14 mouse cellular contexts compared by ENCODE assay signal in the genomic region with DNA sequence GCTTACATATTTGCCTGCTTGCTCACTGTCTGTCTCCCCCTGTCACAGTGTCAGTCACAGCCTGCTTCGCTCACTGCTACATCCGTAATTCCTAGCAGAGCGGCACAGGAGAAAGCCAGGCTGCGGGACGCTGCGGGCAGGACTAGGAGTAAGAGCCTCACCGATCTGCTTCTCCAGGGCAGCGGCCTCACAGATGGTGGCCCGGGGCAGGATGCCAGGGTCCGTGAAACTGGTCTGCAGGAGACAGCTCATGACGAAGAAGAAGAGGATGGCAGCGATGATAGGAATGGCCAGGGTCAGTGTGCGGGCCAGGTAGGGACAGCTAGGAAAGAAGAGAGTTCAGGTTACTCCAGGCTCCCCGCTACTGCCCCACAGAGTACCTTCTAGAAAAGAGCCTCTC. TPM values are rescaled to one million over a fixed set of nuclear protein-coding genes. Genes with fewer than 3 reads are reported as not detected.
DNase-seq lines count a peak whose midpoint lies in the region; ATAC-seq and TF ChIP-seq lines count a peak whose summit lies in the region.
"Had no signal": no experiment of that assay in that cellular context is flagged by ENCODE, and none has a peak within 500 bp of the region (broad histone marks: within the 10 kb centered on the region; RNA-seq: fewer than 3 reads in every experiment).

No protein-coding gene starts in this region.

- peaks cover 8% of the 10 kb centered on the region for H3K36me3 ChIP-seq in kidney, embryonic 14.5 days (ENCODE audit: control insufficient read depth, insufficient read depth, low read length)
- H3K36me3 ChIP-seq in kidney, adult 2 months (ENCODE audit: control insufficient read depth, insufficient read depth, low read length), result no peaks in the 10 kb centered on the region
- H3K36me3 ChIP-seq in spleen, adult 2 months (ENCODE audit: control insufficient read depth, insufficient read depth, low read length), result peaks cover 16% of the 10 kb centered on the region; the same call in 1 of the 2 replicates

- peak; percentile 86 for DNase-seq in cerebellum, adult 11-12 months
- DNase-seq in cerebellum, postnatal 4 days (ENCODE audit: low spot score in 2 of 2), result no peak
- no peak for DNase-seq in kidney, adult 2 months
- no peak for DNase-seq in spleen, adult 2 months (ENCODE audit: low read depth in 1 of 2, low spot score in 2 of 2)
- no peak for DNase-seq in spleen, adult 12 weeks (ENCODE audit: low spot score)
- no peak for DNase-seq in c-Kit-positive CD71-positive TER-119-positive erythroid progenitor cells, embryonic 14.5 days (ENCODE audit: low spot score)
- no peak for DNase-seq in urinary bladder, adult 2 months (ENCODE audit: low spot score)
- DNase-seq: spleen, adult 18-20 months had no signal

- H3K4me2 ChIP-seq in kidney, embryonic 14.5 days (replicated peaks; ENCODE audit: low read depth, low read length), result no peak overlapping the region
- H3K4me2 ChIP-seq: embryonic facial prominence, embryonic 15.5 days; liver, embryonic 15.5 days had no signal

- WGBS in kidney, embryonic 14.5 days, result 91% methylated on average over 14 of the region's 14 CpGs
- WGBS in kidney, adult 2 months, result 87% methylated on average over 14 of the region's 14 CpGs
- WGBS in spleen, adult 2 months, result 93% methylated on average over 14 of the region's 14 CpGs

- H3K4me1 ChIP-seq in kidney, embryonic 14.5 days (ENCODE audit: control insufficient read depth, insufficient read depth, low read length), result peaks cover 28% of the 10 kb centered on the region
- H3K4me1 ChIP-seq in kidney, adult 2 months (ENCODE audit: control insufficient read depth, insufficient read depth, low read length), result no peaks in the 10 kb centered on the region
- H3K4me1 ChIP-seq in spleen, adult 2 months (ENCODE audit: control insufficient read depth, insufficient read depth, insufficient read length), result peaks cover 67% of the 10 kb centered on the region

- peak overlapping the region; percentile 3; the same call in 1 of the 2 replicates for H3K27ac ChIP-seq in kidney, embryonic 14.5 days (ENCODE audit: low read depth, low read length)
- no peak overlapping the region for H3K27ac ChIP-seq in kidney, adult 2 months (ENCODE audit: insufficient read depth, low read depth, low read length)
- peak overlapping the region; percentile 97 for H3K27ac ChIP-seq in spleen, adult 2 months (ENCODE audit: insufficient read depth, low read length)
- H3K27ac ChIP-seq: embryonic facial prominence, embryonic 15.5 days; hindbrain, postnatal 0 days had no signal

- ATAC-seq in kidney, embryonic 14.5 days (ENCODE audit: low FRiP score, low TSS enrichment), result no peak
- ATAC-seq: forebrain, embryonic 16.5 days; hindbrain, postnatal 0 days had no signal

- H3K9me3 ChIP-seq in kidney, embryonic 14.5 days (ENCODE audit: control insufficient read depth, low read length), result no peaks in the 10 kb centered on the region
- H3K9me3 ChIP-seq: embryonic facial prominence, embryonic 15.5 days; liver, embryonic 15.5 days had no signal

- no peak for TF ChIP-seq CTCF in kidney, adult 2 months (conservative IDR thresholded peaks at IDR 0.05; ENCODE audit: insufficient read depth, insufficient read length, low read depth, low read length)
- TF ChIP-seq CTCF in spleen, adult 2 months (IDR thresholded peaks at IDR 0.05; ENCODE audit: extremely low read depth, insufficient read depth, insufficient read length, insufficient replicate concordance), result no peak

- TF ChIP-seq POLR2A in kidney, adult 2 months (IDR thresholded peaks at IDR 0.05; ENCODE audit: low read depth, low read length), result no peak
- no peak for TF ChIP-seq POLR2A in spleen, adult 2 months (IDR thresholded peaks at IDR 0.05; ENCODE audit: low read depth, low read length)

- H3K9ac ChIP-seq in kidney, embryonic 14.5 days (ENCODE audit: low read depth, low read length), result no peak overlapping the region
- H3K9ac ChIP-seq: embryonic facial prominence, embryonic 15.5 days; liver, embryonic 15.5 days had no signal

- no peaks in the 10 kb centered on the region for H3K27me3 ChIP-seq in kidney, embryonic 14.5 days (ENCODE audit: control insufficient read depth, insufficient read depth, low read length)
- H3K27me3 ChIP-seq in kidney, adult 2 months (replicated peaks; ENCODE audit: control insufficient read depth, insufficient read depth, low read length), result no peaks in the 10 kb centered on the region
- no peaks in the 10 kb centered on the region for H3K27me3 ChIP-seq in spleen, adult 2 months (ENCODE audit: control insufficient read depth, insufficient read depth, low read length)
- H3K27me3 ChIP-seq: embryonic facial prominence, embryonic 15.5 days; liver, embryonic 15.5 days had no signal

- no peak overlapping the region for H3K4me3 ChIP-seq in kidney, embryonic 14.5 days (ENCODE audit: low read length)
- no peak overlapping the region for H3K4me3 ChIP-seq in kidney, adult 2 months (ENCODE audit: insufficient read depth, low read depth, low read length)
- no peak overlapping the region for H3K4me3 ChIP-seq in spleen, adult 2 months (ENCODE audit: extremely low read depth, insufficient read depth, insufficient read length)
- H3K4me3 ChIP-seq: embryonic facial prominence, embryonic 15.5 days; layer of hippocampus, adult 2 months; liver, embryonic 15.5 days had no signal

RNA-seq across cellular contexts. Expression of gene Zdhhc18, which starts 22.9 kb away (rescaled TPM):
- polyA plus RNA-seq in kidney, embryonic 14.5 days (2014; fragmentation: Nextera tagmentation; extraction: Ambion mirVana), result 3.0 and 4.2 TPM in 2 replicates
- 28.7 and 31.6 TPM in 2 replicates for polyA plus RNA-seq in kidney, adult 2 months (2012; rRNA removed)
- polyA plus RNA-seq in spleen, adult 2 months (2012; rRNA removed), result 133 and 134 TPM in 2 replicates
- 17.8 and 19.7 TPM in 2 replicates for polyA plus RNA-seq in urinary bladder, adult 2 months (2012; rRNA removed)

RNA-seq across cellular contexts. Expression of gene Sfn, which starts 25.1 kb away (rescaled TPM):
- 8.0 and 9.5 TPM in 2 replicates for polyA plus RNA-seq in kidney, embryonic 14.5 days (2014; fragmentation: Nextera tagmentation; extraction: Ambion mirVana)
- 7.2 and 7.6 TPM in 2 replicates for polyA plus RNA-seq in kidney, adult 2 months (2012; rRNA removed)
- 15.5 and 26.1 TPM in 2 replicates for polyA plus RNA-seq in spleen, adult 2 months (2012; rRNA removed)
- 218 and 326 TPM in 2 replicates for polyA plus RNA-seq in urinary bladder, adult 2 months (2012; rRNA removed)

RNA-seq across cellular contexts. Expression of gene Gpn2, which starts 42.9 kb away (rescaled TPM):
- 23.6 and 23.9 TPM in 2 replicates for polyA plus RNA-seq in kidney, embryonic 14.5 days (2014; fragmentation: Nextera tagmentation; extraction: Ambion mirVana)
- 26.7 and 31.4 TPM in 2 replicates for polyA plus RNA-seq in kidney, adult 2 months (2012; rRNA removed)
- polyA plus RNA-seq in spleen, adult 2 months (2012; rRNA removed), result 36.1 and 55.9 TPM in 2 replicates
- 20.5 and 25.2 TPM in 2 replicates for polyA plus RNA-seq in urinary bladder, adult 2 months (2012; rRNA removed)

RNA-seq across cellular contexts. Expression of gene Pigv, which starts 45.4 kb away (rescaled TPM):
- polyA plus RNA-seq in kidney, embryonic 14.5 days (2014; fragmentation: Nextera tagmentation; extraction: Ambion mirVana), result 12.6 and 16.9 TPM in 2 replicates
- polyA plus RNA-seq in kidney, adult 2 months (2012; rRNA removed), result 15.8 and 16.2 TPM in 2 replicates
- 14.5 and 16.0 TPM in 2 replicates for polyA plus RNA-seq in spleen, adult 2 months (2012; rRNA removed)
- polyA plus RNA-seq in urinary bladder, adult 2 months (2012; rRNA removed), result 17.1 and 19.4 TPM in 2 replicates

RNA-seq across cellular contexts. Expression of gene Gpatch3, which starts 52.5 kb away (rescaled TPM):
- polyA plus RNA-seq in kidney, embryonic 14.5 days (2014; fragmentation: Nextera tagmentation; extraction: Ambion mirVana), result 6.5 and 10.2 TPM in 2 replicates
- polyA plus RNA-seq in kidney, adult 2 months (2012; rRNA removed), result 3.8 and 4.6 TPM in 2 replicates
- 3.7 and 6.0 TPM in 2 replicates for polyA plus RNA-seq in spleen, adult 2 months (2012; rRNA removed)
- polyA plus RNA-seq in urinary bladder, adult 2 months (2012; rRNA removed), result 4.5 and 4.6 TPM in 2 replicates
